Mouse (Mus musculus) intestine, embryonic 15.5 days (tissue): ENCODE data around the gene Rrm2. TPM values are rescaled to one million over a fixed set of nuclear protein-coding genes. Genes with fewer than 3 reads are reported as not detected.

ENCODE experiments used
- ATAC-seq: fragments of 200-750 bp; cut with Nextera tagmentation; 2 replicates; pipeline ENCODE4 v1.8.0; 2017; ENCODE audit warnings: moderate TSS enrichment, moderate library complexity
- H3K27ac ChIP-seq: fragments of 300-500 bp; sonication (generic); 2 replicates; pipeline ENCODE4 v1.5.1; 2015; ENCODE audit warnings: mild to moderate bottlenecking, inconsistent platforms
- H3K27me3 ChIP-seq: fragments of 300-500 bp; sonication (generic); replicated peaks from 2 replicates; pipeline ENCODE4 v1.6.1; 2015; ENCODE audit warnings: inconsistent platforms
- H3K36me3 ChIP-seq: fragments of 300-500 bp; sonication (generic); 2 replicates; pipeline ENCODE4 v1.6.1; 2015; ENCODE audit warnings: inconsistent platforms
- H3K4me1 ChIP-seq: fragments of 300-500 bp; sonication (generic); replicated peaks from 2 replicates; pipeline ENCODE4 v1.6.1; 2015; ENCODE audit warnings: inconsistent platforms
- H3K4me2 ChIP-seq: fragments of 300-500 bp; sonication (generic); replicated peaks from 2 replicates; pipeline ENCODE4 v1.6.1; 2015; ENCODE audit warnings: mild to moderate bottlenecking, inconsistent platforms
- H3K4me3 ChIP-seq: fragments of 300-500 bp; sonication (generic); replicated peaks from 2 replicates; pipeline ENCODE4 v1.5.1; 2015; ENCODE audit warnings: inconsistent platforms
- H3K9ac ChIP-seq: fragments of 300-500 bp; sonication (generic); 2 replicates; pipeline ENCODE4 v1.6.1; 2015; ENCODE audit warnings: inconsistent platforms
- H3K9me3 ChIP-seq: fragments of 300-500 bp; sonication (generic); 2 replicates; pipeline ENCODE4 v1.6.1; 2016; ENCODE audit warnings: inconsistent platforms
- WGBS: fragments of 180-500 bp; shearing (Covaris S2); methylation state at CpG from one replicate; pipeline ENCODE4 v1.1.7; 2015; 5-methylcytosine and 5-hydroxymethylcytosine counted together
- polyA plus RNA-seq: library from polyadenylated mRNA; unstranded; fragments of >200 nt; fragmentation: Nextera tagmentation; extraction: Ambion mirVana; gene quantifications from 2 replicates; pipeline ENCODE4 v1.2.1, GENCODE M21; 2015

The Rrm2 gene
- polyA plus RNA-seq, 1 experiment from 2014 or later: 178 TPM

DNA sequence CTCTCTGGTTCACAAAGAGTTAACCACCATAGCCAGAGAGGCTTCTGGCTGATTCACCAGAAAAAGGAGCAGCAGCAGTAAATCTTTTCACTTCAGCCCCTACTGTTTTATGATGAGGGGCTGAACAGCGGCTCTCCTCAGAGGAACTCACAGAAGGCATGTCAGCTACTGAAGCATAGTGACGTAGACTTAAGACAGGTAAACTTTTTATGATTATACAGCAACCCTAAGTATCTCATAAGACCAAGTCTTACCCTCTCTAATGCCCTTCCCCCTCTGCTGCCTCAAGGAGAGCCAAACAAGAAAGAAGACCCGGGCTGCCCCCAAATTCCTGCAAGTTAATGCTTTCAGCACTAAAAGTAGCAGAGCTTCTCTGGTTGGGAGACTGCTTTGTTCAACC, 54.2 kb downstream of the Rrm2 start:
- WGBS: under 1% methylated on average over 3 of the region's 3 CpGs
- no peak overlapping the region for H3K9ac ChIP-seq
- no peak overlapping the region for H3K4me3 ChIP-seq
- peaks cover 8% of the 10 kb centered on the region for H3K4me1 ChIP-seq
- peak overlapping the region; percentile 22 for H3K4me2 ChIP-seq
- no peaks in the 10 kb centered on the region for H3K36me3 ChIP-seq
- H3K27me3 ChIP-seq: no peaks in the 10 kb centered on the region
- H3K27ac ChIP-seq: no peak overlapping the region
- no peaks in the 10 kb centered on the region for H3K9me3 ChIP-seq
- ATAC-seq: peak; percentile 36; the same call in 1 of the 2 replicates

Other genes with a start within 250 kb of the Rrm2 start
- 19.5 and 19.9 TPM in 2 replicates for gene Taf1b, start 209.9 kb upstream of the Rrm2 start, polyA plus RNA-seq
- gene Grhl1, start 136.0 kb upstream of the Rrm2 start, polyA plus RNA-seq: 0.83 and 1.0 TPM in 2 replicates
- gene Klf11, start 57.0 kb upstream of the Rrm2 start, polyA plus RNA-seq: 8.9 and 10.9 TPM in 2 replicates
- gene Cys1, start 26.4 kb upstream of the Rrm2 start, polyA plus RNA-seq: 2.1 and 2.3 TPM in 2 replicates
- 22.2 and 26.1 TPM in 2 replicates for gene Mboat2, start 122.6 kb downstream of the Rrm2 start, polyA plus RNA-seq